Mouse (Mus musculus): Measurements from ENCODE around the gene Rc3h1.
"Not testable (repeated sequence)": the region's sequence is repeated elsewhere in the genome, so short reads cannot be mapped to it uniquely, and the experiment has no call there.

GRCm38 (mm10) chr1:160859874-160860273 lies 46.3 kb upstream of the Rc3h1 start:
- TF ChIP-seq POLR2A (IDR thresholded peaks at IDR 0.05; ENCODE audit: control insufficient read depth, extremely low read depth, insufficient read depth, low read length, poor library complexity); CTCF (IDR thresholded peaks at IDR 0.05; ENCODE audit: borderline replicate concordance, control insufficient read depth, extremely low read depth, insufficient read depth, low read length, poor library complexity): not testable (repeated sequence)

Data from thymus, adult 2 months (tissue).